ENCODE assay signal across 8 mouse cellular contexts in genomic region chrX:37167085-37167484, GRCm38 (mm10). TPM values are rescaled to one million over a fixed set of nuclear protein-coding genes. Genes with fewer than 3 reads are reported as not detected.
A peak's percentile ranks its signal among the peaks of the same experiment; 100 is the strongest.
DNase-seq lines count a peak whose midpoint lies in the region; ATAC-seq lines count a peak whose summit lies in the region.

No protein-coding gene starts in this region.

- peak; percentile 33 to 75 for DNase-seq in adrenal gland, adult (ENCODE audit: inconsistent age in 2 of 2, low spot score in 1 of 2)
- DNase-seq in adrenal gland, postnatal 4 days (ENCODE audit: low spot score in 2 of 2): no peak
- peak; percentile 7 to 25 for DNase-seq in left cerebral cortex, postnatal 10 days (ENCODE audit: extremely low spot score in 1 of 2, low spot score in 2 of 2)
- no peak for DNase-seq in left cerebral cortex, adult 8-10 months (ENCODE audit: low spot score in 2 of 2)
- peak; percentile 36 for DNase-seq in c-Kit-negative CD71-positive TER-119-positive erythroid progenitor cells, embryonic 14.5 days (ENCODE audit: low read depth, low spot score)
- peak; percentile 54 for DNase-seq in lung, postnatal 25 days (ENCODE audit: low spot score)
- DNase-seq in testis, postnatal 10 days (ENCODE audit: low spot score): no peak

- intact Hi-C loops in left cerebral cortex, postnatal 10 days (cut with DNase I): no loop called here

- ATAC-seq in hematopoietic stem cell, adult 5-6 weeks (replicated peaks in 1 of 2; ENCODE audit: insufficient read depth in 1 of 2, low FRiP score in 2 of 2, low TSS enrichment in 1 of 2, low read depth in 1 of 2, poor library complexity in 2 of 2, severe bottlenecking in 2 of 2): peak; percentile 62 to 66; a peak in 2 of 4 replicates

RNA-seq across cellular contexts. Expression of gene Akap14, which starts 1.6 kb away (rescaled TPM):
- total RNA-seq in adrenal gland, postnatal 4 days (2021): not detected
- total RNA-seq in left cerebral cortex, postnatal 10 days (2021): not detected
- under 1 TPM in 1 of 4 experiments, not detected in 3; 0.20 TPM for total RNA-seq in left cerebral cortex, adult 8-10 months (2022)
- not detected in 2 replicates for total RNA-seq in hematopoietic stem cell, adult 5-6 weeks (2017)

RNA-seq across cellular contexts. Expression of gene Ndufa1, which starts 23.9 kb away (rescaled TPM):
- total RNA-seq in adrenal gland, postnatal 4 days (2021): 100 to 1,000 TPM; 215 to 220 TPM
- 100 to 1,000 TPM; 225 to 235 TPM for total RNA-seq in left cerebral cortex, postnatal 10 days (2021)
- 100 to 1,000 TPM; 160 to 253 (median 215) TPM for total RNA-seq in left cerebral cortex, adult 8-10 months (2022)
- total RNA-seq in hematopoietic stem cell, adult 5-6 weeks (2017): 40.3 and 70.0 TPM in 2 replicates

RNA-seq across cellular contexts. Expression of gene Rnf113a1, which starts 24.0 kb away (rescaled TPM):
- total RNA-seq in adrenal gland, postnatal 4 days (2021): 1 to 10 TPM; 4.9 to 5.7 TPM
- 1 to 10 TPM; 8.2 to 8.4 TPM for total RNA-seq in left cerebral cortex, postnatal 10 days (2021)
- 1 to 10 TPM; 6.7 to 8.2 (median 7.6) TPM for total RNA-seq in left cerebral cortex, adult 8-10 months (2022)
- total RNA-seq in hematopoietic stem cell, adult 5-6 weeks (2017): 1.0 and 1.9 TPM in 2 replicates

RNA-seq across cellular contexts. Expression of gene Nkap, which starts 40.5 kb away (rescaled TPM):
- 10 to 100 TPM; 20.7 to 21.0 TPM for total RNA-seq in adrenal gland, postnatal 4 days (2021)
- total RNA-seq in left cerebral cortex, postnatal 10 days (2021): 10 to 100 TPM; 15.7 to 21.9 TPM
- 10 to 100 TPM; 12.1 to 14.0 (median 12.6) TPM for total RNA-seq in left cerebral cortex, adult 8-10 months (2022)
- 35.7 and 47.8 TPM in 2 replicates for total RNA-seq in hematopoietic stem cell, adult 5-6 weeks (2017)

RNA-seq across cellular contexts. Expression of gene Gm9, which starts 43.8 kb away (rescaled TPM):
- total RNA-seq in adrenal gland, postnatal 4 days (2021): not detected
- total RNA-seq in left cerebral cortex, postnatal 10 days (2021): not detected
- not detected for total RNA-seq in left cerebral cortex, adult 8-10 months (2022)
- total RNA-seq in hematopoietic stem cell, adult 5-6 weeks (2017): not detected in 2 replicates

Comparison
In these comparisons a context has a peak if more than half of its experiments do, and no peak if none do; other contexts are left out.
1. DNase-seq: peak in adrenal gland, adult (2 of 2), left cerebral cortex, postnatal 10 days (2 of 2), c-Kit-negative CD71-positive TER-119-positive erythroid progenitor cells, embryonic 14.5 days (single experiment) and lung, postnatal 25 days (single experiment); none in adrenal gland, postnatal 4 days (0 of 2), left cerebral cortex, adult 8-10 months (0 of 2) and testis, postnatal 10 days (single experiment).